Mouse (Mus musculus): ENCODE data around the gene Hsh2d.

- no peak for TF ChIP-seq CTCF (IDR thresholded peaks at IDR 0.05; ENCODE audit: low read depth, low read length)
- no peak for TF ChIP-seq POLR2A (IDR thresholded peaks at IDR 0.05; ENCODE audit: borderline replicate concordance, low read depth, low read length)
Measured at GRCm38 (mm10) chr8:72147266-72147665, 42.2 kb upstream of the Hsh2d start.
